Mouse (Mus musculus): Measurements from ENCODE around the gene Naa40. TPM values are rescaled to one million over a fixed set of nuclear protein-coding genes. Genes with fewer than 3 reads are reported as not detected.

The Naa40 gene
- 11.7 and 14.2 TPM in 2 replicates for polyA plus RNA-seq (2012; rRNA removed; ENCODE audit: low replicate concordance)

GRCm38 (mm10) chr19:7240782-7241690 is at the start of gene Naa40:
Naa40 (minus strand) TSS chr19:7241183.

DNA sequence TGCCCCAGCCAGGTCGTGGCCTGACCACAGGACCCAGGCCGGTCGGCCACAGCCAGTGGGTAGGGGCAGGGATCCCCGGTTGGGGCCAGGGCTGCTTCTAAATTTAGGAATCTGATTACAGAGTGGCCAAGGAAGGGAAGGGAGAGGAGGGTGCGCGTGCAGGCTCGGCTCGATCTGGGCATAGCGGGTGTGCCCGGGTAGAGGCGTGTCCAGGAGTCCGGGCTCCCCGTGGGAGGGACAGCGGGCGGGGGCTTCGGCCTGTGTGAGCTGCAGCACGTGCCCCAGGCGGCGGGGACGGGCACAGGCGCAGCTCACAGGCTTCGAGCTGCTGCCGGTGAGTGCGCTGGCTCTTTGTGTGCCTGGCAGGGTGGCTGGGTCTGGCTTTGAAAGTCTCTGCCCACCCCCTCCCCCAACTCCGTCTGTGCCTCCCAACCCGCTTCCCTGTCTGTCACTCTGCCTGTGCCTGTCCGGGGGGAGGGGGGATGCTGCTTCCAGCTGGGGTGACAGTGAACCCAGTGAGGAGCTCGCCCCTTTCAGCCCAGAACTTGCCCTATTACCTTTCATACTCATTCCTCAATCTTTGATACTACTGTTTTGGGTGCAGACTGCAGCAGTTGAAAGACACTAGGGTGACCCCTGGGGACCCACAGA is 26.2 kb upstream of the Naa40 start, which contains the start of gene Rcor2:
Rcor2 (plus strand) TSS at position 235 of the 651 bp plus-strand sequence.

DNA sequence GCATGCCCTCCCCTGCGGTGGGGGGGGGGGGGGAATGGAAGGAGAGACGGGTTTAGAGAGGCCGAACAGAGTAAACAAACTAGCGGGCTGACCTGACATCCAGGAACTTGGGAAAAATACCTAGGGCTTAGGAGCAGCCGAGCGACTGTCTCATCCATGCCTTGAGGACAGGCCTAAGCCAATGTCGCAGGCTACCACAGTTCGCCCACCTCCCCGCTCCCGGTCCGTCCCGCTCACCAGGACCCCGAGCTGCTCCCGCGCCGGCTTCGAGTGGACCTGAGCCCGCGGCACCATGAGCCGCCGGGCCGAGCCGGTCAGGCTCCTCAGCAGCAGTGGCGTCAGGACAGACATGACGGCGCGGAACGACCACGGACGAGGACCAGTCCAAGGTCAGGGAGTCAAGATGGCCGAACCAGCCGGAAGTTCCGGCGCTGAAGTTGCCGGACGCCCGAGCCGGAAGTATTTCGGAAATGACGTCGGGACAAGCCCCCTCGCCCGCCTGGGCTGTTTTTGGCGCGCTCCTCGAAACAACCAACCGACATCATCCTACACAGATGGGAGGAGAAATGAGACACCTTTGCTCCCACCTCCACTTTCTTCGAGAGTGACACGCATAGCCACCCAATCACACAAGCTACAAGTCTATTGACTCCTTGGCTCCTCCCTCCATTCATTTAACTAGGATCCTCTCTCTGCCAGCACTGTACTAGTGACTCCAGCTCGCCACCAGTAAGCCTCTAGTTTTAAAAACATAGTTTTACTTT is 23.6 kb downstream of the Naa40 start, which contains the start of gene Cox8a:
Cox8a (minus strand) TSS at position 455 of the 764 bp plus-strand sequence.

DNA sequence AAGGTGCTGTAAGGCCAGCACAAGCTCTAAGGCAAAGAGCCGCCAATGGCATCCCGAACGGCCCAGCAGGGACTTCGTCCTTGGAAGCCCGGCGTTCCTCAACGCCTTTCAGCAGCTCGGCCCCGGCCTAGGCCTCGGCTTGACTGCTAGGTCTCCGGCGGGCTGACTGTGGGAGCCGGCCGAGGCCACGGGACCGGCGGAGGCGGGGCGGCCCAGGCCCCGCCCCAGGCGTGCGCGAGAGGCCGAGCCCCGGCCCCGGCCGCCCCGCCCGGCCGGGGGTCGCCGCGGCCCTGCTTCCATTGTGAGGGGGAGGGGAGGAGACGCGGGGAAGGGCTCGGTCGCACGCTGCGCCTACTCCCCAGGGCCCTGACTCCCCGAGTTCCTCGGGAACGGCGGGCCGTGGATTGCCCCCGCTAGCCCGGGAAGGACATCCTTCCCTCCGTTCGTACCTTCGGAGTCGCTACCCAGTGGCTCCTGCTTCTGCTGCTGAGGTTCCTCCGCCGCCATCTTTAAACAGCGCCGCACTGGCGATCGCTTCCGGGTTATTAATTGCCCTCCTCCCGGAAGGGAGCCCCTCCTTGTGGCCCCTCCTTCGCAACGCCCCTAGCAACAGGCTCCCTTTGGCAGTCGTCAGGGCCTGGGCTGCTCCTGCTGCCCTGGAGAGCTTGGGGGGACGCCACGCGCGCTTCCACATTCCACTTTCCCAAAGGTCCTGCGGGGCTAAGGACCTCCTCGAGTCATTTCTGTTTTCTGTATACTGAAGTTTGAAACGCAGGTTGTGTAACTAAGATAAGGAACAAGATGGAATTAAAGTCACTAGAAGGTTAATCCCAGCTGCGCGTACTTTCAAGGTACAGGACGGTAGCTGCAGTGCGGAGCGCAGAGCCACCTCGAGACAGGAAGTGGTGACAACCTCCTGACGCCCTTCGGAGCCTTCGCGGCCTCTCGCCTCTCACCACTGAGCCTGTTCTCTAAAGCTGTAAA is 34.9 kb downstream of the Naa40 start, which contains the start of gene Otub1:
Otub1 (minus strand) TSS at position 564 of the 984 bp plus-strand sequence.

Other genes with a start within 250 kb of the Naa40 start
- 35.7 and 47.7 TPM in 2 replicates for gene Dnajc4, start 248.6 kb downstream of the Naa40 start, polyA plus RNA-seq (2012; rRNA removed; ENCODE audit: low replicate concordance)
- 44.2 and 67.5 TPM in 2 replicates for gene Nudt22, start 245.1 kb downstream of the Naa40 start, polyA plus RNA-seq (2012; rRNA removed; ENCODE audit: low replicate concordance)
- 8.4 and 10.9 TPM in 2 replicates for gene Trpt1, start 245.1 kb downstream of the Naa40 start, polyA plus RNA-seq (2012; rRNA removed; ENCODE audit: low replicate concordance)
- 8.8 and 17.2 TPM in 2 replicates for gene Fermt3, start 221.7 kb downstream of the Naa40 start, polyA plus RNA-seq (2012; rRNA removed; ENCODE audit: low replicate concordance)
- gene Stip1, start 201.2 kb downstream of the Naa40 start, polyA plus RNA-seq (2012; rRNA removed; ENCODE audit: low replicate concordance), result 15.1 and 19.1 TPM in 2 replicates
- 39.6 and 55.8 TPM in 2 replicates for gene Macrod1, start 184.4 kb downstream of the Naa40 start, polyA plus RNA-seq (2012; rRNA removed; ENCODE audit: low replicate concordance)
- 0.05 and 0.15 TPM in 2 replicates for gene Flrt1, start 135.5 kb downstream of the Naa40 start, polyA plus RNA-seq (2012; rRNA removed; ENCODE audit: low replicate concordance)
- gene Otub1, start 34.9 kb downstream of the Naa40 start, polyA plus RNA-seq (2012; rRNA removed; ENCODE audit: low replicate concordance), result 83.6 and 128 TPM in 2 replicates
- gene Cox8a, start 23.6 kb downstream of the Naa40 start, polyA plus RNA-seq (2012; rRNA removed; ENCODE audit: low replicate concordance), result 3,491 and 5,701 TPM in 2 replicates
- gene Rcor2, start 26.1 kb upstream of the Naa40 start, polyA plus RNA-seq (2012; rRNA removed; ENCODE audit: low replicate concordance), result 1.5 and 3.3 TPM in 2 replicates
- gene Mark2, start 100.7 kb upstream of the Naa40 start, polyA plus RNA-seq (2012; rRNA removed; ENCODE audit: low replicate concordance), result 199 and 263 TPM in 2 replicates
- 12.7 and 14.5 TPM in 2 replicates for gene Spindoc, start 141.8 kb upstream of the Naa40 start, polyA plus RNA-seq (2012; rRNA removed; ENCODE audit: low replicate concordance)
- gene 2700081O15Rik, start 176.4 kb upstream of the Naa40 start, polyA plus RNA-seq (2012; rRNA removed; ENCODE audit: low replicate concordance), result 8.6 and 8.8 TPM in 2 replicates
- 86.5 and 137 TPM in 2 replicates for gene Rtn3, start 242.1 kb upstream of the Naa40 start, polyA plus RNA-seq (2012; rRNA removed; ENCODE audit: low replicate concordance)

Data from duodenum, adult 2 months (tissue).